Mouse (Mus musculus) limb, embryonic 11.5 days (tissue): ENCODE results near the gene Sema6b. TPM values are rescaled to one million over a fixed set of nuclear protein-coding genes. Genes with fewer than 3 reads are reported as not detected.

Experiments
- ATAC-seq: fragments of 200-750 bp; cut with Nextera tagmentation; 2 replicates; pipeline ENCODE4 v1.8.0; 2017; ENCODE audit warnings: low read depth; ENCODE audit not compliant: insufficient number of reproducible peaks, low FRiP score, low TSS enrichment
- DNase-seq: peaks from one replicate; pipeline ENCODE4 v3.0.0-alpha.2; 2015; ENCODE audit warnings: low spot score
- H3K27ac ChIP-seq: fragments of 300-500 bp; sonication (generic); replicated peaks from 2 replicates; pipeline ENCODE4 v1.5.1; 2014; ENCODE audit warnings: low read depth, mild to moderate bottlenecking, low read length
- H3K27me3 ChIP-seq: fragments of 300-500 bp; sonication (generic); 2 replicates; pipeline ENCODE4 v1.6.1; 2014; ENCODE audit warnings: mild to moderate bottlenecking, low read length, mixed read lengths; ENCODE audit not compliant: control insufficient read depth, insufficient read depth
- H3K36me3 ChIP-seq: fragments of 300-500 bp; sonication (generic); 2 replicates; pipeline ENCODE4 v1.6.1; 2014; ENCODE audit warnings: mild to moderate bottlenecking, low read length, moderate library complexity, mixed read lengths; ENCODE audit not compliant: control insufficient read depth, insufficient read depth
- H3K4me1 ChIP-seq: fragments of 300-500 bp; sonication (generic); 2 replicates; pipeline ENCODE4 v1.6.1; 2014; ENCODE audit warnings: low read length, mixed read lengths; ENCODE audit not compliant: control insufficient read depth, insufficient read depth
- H3K4me2 ChIP-seq: fragments of 300-500 bp; sonication (generic); 2 replicates; pipeline ENCODE4 v1.6.1; 2014; ENCODE audit warnings: low read depth, mild to moderate bottlenecking, moderate library complexity; ENCODE audit not compliant: severe bottlenecking
- H3K4me3 ChIP-seq: fragments of 300-500 bp; sonication (generic); 2 replicates; pipeline ENCODE4 v1.5.1; 2014; ENCODE audit warnings: low read depth, low read length
- H3K9ac ChIP-seq: fragments of 300-500 bp; sonication (generic); 2 replicates; pipeline ENCODE4 v1.6.1; 2014; ENCODE audit warnings: mild to moderate bottlenecking, low read length
- H3K9me3 ChIP-seq: fragments of 300-500 bp; sonication (generic); 2 replicates; pipeline ENCODE4 v1.6.1; 2016; ENCODE audit warnings: low read length; ENCODE audit not compliant: control insufficient read depth
- WGBS: fragments of 180-500 bp; shearing (Covaris S2); extraction: QIAGEN DNeasy Blood & Tissue Kit; methylation state at CpG from one replicate; pipeline ENCODE4 v1.1.7; 2014; 5-methylcytosine and 5-hydroxymethylcytosine counted together
- polyA plus RNA-seq: library from polyadenylated mRNA; unstranded; fragments of >200 nt; fragmentation: Nextera tagmentation; extraction: Ambion mirVana; gene quantifications from 2 replicates; pipeline ENCODE4 v1.2.1, GENCODE M21; 2014

The Sema6b gene
- polyA plus RNA-seq, 1 experiment from 2014 or later, result 0.88 TPM

DNA sequence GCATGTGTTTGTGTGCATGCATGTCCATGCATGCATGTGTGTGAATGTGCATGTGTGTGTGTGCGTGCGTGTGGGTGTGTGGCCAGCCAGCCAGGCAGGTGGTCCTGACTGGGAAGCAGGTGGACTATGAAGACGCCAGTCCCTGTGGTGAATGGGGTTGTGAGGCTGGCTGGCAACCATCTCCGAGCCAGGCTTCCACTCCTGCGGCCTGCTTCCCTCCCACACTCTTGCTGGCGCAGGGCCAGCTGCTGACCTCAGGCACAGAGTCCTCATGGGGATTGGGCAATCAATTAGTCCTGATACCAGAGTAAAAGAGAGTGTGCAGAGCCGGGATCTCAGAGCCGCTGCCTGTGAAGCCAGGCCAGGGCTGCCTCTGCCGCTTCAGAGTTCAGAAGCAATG is 13.5 kb upstream of the Sema6b start:
- peaks cover 24% of the 10 kb centered on the region for H3K27me3 ChIP-seq

DNA sequence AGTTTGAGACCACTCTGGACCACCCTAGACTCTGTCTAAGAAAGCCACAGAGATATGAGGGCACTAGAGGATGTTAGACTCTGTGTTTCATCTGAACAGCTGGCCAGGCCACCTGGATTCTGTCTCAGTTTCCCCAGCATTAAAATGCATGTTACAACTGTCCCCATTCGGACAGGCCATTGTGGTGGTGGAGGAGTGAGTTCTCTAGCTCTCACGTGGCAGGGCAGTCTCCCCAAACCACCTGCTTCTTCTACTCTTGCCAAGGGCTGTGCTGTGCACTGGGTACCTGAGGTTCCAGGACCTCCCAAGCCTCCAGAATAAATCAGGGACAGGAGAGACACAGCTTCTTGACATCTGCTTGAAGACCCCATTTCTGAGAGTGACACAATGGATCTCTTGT is 9.8 kb upstream of the Sema6b start:
- no peak for ATAC-seq
- WGBS, result 49% methylated on average over 2 of the region's 2 CpGs
- no peaks in the 10 kb centered on the region for H3K36me3 ChIP-seq
- no peak for DNase-seq
- no peak overlapping the region for H3K4me3 ChIP-seq
- no peak overlapping the region for H3K27ac ChIP-seq
- H3K4me2 ChIP-seq, result no peak overlapping the region
- H3K4me1 ChIP-seq, result peaks cover 7% of the 10 kb centered on the region; the same call in 1 of the 2 replicates
- H3K9me3 ChIP-seq, result no peaks in the 10 kb centered on the region
- no peak overlapping the region for H3K9ac ChIP-seq
- H3K27me3 ChIP-seq, result peaks cover 53% of the 10 kb centered on the region

More for the DNA sequence above, 13.5 kb upstream of the Sema6b start:
- H3K9me3 ChIP-seq, result no peaks in the 10 kb centered on the region
- 51% methylated on average over 9 of the region's 9 CpGs for WGBS
- no peaks in the 10 kb centered on the region for H3K36me3 ChIP-seq
- DNase-seq (peak; percentile 65), ATAC-seq (0 out of 2 replicates have a peak, but pooled peaks have one; percentile 48)
- H3K4me3 ChIP-seq, result no peak overlapping the region
- peaks cover 7% of the 10 kb centered on the region; the same call in 1 of the 2 replicates for H3K4me1 ChIP-seq
- no peak overlapping the region for H3K4me2 ChIP-seq
- no peak overlapping the region for H3K9ac ChIP-seq
- H3K27ac ChIP-seq, result no peak overlapping the region

DNA sequence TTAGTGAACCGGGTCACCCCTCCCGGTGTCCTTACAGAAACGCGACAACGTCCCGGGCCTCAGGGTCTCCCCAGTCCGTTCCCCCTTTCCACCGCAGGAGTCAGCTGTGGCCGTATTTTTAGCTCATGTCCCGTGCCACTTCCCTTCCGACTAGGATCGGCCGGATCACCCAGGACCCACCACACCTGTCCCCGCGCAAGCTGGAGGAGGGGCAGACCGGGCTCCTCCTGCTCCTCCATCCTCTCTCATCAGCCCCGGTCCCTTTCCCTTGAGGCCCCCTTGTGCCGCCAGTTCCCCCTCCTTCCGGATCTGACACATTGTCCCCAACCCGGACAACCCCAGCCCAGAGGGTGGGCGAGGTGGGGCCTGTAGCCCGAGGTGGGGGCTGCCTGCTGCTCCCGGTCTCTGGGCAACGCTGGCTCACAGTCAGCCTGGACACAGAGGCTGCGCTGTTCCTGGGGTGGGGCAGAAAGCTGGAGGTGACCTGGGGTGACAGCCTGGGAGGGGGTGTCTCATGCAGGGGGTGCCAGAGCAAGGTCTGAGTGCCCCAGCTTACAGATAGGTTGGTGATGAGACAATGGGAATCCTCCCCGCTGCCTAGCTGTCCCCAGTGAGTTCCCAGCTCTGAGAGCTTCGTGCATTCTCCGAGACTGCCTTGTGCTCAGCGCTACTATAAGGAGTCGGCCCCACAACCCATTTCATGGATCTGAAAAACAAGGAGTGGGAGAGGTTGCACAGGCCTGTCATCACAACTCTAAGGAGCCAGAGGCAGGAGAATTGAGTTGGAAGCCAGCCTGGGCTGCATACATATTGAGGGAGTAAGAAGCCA is 8.9 kb upstream of the Sema6b start:
- H3K36me3 ChIP-seq, result no peaks in the 10 kb centered on the region
- ATAC-seq, result no peak
- H3K4me3 ChIP-seq, result peak overlapping the region; percentile 9; the same call in 1 of the 2 replicates
- H3K9ac ChIP-seq, result no peak overlapping the region; the same call in 1 of the 2 replicates
- WGBS, result under 1% methylated on average over 28 of the region's 30 CpGs
- no peaks in the 10 kb centered on the region for H3K9me3 ChIP-seq
- peaks cover 53% of the 10 kb centered on the region for H3K27me3 ChIP-seq
- H3K4me2 ChIP-seq, result peak overlapping the region; percentile 26
- DNase-seq, result no peak
- no peak overlapping the region for H3K27ac ChIP-seq
- peaks cover 7% of the 10 kb centered on the region; the same call in 1 of the 2 replicates for H3K4me1 ChIP-seq

DNA sequence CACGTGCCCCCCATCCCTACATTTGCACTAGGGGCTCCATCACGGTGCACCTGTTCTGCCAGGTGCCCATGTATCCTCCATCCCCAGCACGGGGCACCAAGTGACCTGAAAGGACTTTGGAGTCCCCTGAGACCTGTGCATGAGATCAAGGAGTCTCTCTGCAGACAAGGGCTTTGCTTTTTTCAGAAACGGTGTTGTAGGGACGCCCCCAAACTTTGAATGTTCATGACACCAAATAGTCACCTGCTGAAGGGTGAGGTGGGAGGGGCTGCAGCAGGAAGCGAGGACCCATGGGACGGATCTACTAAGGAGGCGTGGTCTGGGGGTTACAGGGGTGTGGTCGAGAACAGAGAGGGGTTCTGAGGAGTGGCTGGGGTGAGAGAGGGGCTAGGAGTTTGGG is 8.1 kb upstream of the Sema6b start:
- H3K9me3 ChIP-seq, result no peaks in the 10 kb centered on the region
- no peak overlapping the region for H3K4me2 ChIP-seq
- WGBS, result 21% methylated on average over 9 of the region's 9 CpGs
- ATAC-seq (no peak), DNase-seq (no peak)
- no peak overlapping the region for H3K9ac ChIP-seq
- H3K4me1 ChIP-seq, result peaks cover 4% of the 10 kb centered on the region; the same call in 1 of the 2 replicates
- H3K36me3 ChIP-seq, result no peaks in the 10 kb centered on the region
- no peak overlapping the region for H3K27ac ChIP-seq
- peaks cover 59% of the 10 kb centered on the region for H3K27me3 ChIP-seq
- no peak overlapping the region for H3K4me3 ChIP-seq

DNA sequence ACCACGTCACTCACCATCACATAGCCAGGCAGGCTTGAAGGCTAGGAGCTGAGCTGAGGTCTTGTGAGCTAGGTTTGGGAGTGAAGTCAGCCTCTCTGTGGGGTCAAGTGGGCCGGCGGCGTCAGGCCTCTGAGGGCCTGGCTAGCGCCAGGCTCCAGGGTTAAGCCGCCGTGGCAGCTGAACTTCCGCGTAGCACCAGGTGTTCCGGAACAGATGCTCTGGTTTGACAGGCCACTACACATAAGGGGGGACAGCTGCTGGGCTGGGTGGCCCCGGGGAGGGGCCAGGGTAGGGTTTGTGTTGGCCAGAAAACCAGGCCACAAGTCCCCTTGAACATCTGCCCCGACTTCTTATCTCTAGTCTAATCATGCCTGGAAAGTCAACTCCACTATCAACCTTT is 7.3 kb upstream of the Sema6b start:
- no peaks in the 10 kb centered on the region for H3K36me3 ChIP-seq
- peaks cover 5% of the 10 kb centered on the region for H3K4me1 ChIP-seq
- ATAC-seq (no peak), DNase-seq (no peak)
- no peaks in the 10 kb centered on the region for H3K9me3 ChIP-seq
- H3K4me2 ChIP-seq, result no peak overlapping the region
- H3K27ac ChIP-seq, result no peak overlapping the region
- WGBS, result 46% methylated on average over 12 of the region's 12 CpGs
- no peak overlapping the region for H3K4me3 ChIP-seq
- H3K27me3 ChIP-seq, result peaks cover 64% of the 10 kb centered on the region
- H3K9ac ChIP-seq, result no peak overlapping the region

DNA sequence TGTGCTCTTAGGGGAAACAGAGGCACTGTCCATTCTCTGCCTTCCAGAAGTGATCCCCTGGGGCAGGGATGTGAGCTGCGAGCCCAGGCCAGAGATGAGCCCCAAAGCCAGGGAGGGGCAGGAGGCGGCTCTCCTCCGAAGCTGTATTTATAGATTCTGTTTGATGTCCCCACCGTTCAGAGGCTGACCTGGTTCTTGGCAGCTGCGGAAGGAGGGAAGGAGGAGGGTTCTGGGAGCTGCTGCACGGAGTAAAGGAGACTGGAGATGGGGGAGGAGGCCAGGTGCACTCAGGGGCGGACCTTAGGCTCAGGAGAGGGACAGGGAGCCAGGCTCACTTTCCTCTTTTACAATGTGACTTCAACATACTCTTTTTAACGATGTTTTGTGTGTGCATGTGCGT is 6.0 kb upstream of the Sema6b start:
- Histone ChIP-seq H3K4me2 (no peak overlapping the region), H3K4me1 (peaks cover 11% of the 10 kb centered on the region), H3K4me3 (no peak overlapping the region), H3K27ac (no peak overlapping the region), H3K27me3 (peaks cover 77% of the 10 kb centered on the region), H3K36me3 (no peaks in the 10 kb centered on the region), H3K9me3 (no peaks in the 10 kb centered on the region), H3K9ac (no peak overlapping the region)
- ATAC-seq, result no peak
- 12% methylated on average over 9 of the region's 9 CpGs for WGBS
- DNase-seq, result no peak

DNA sequence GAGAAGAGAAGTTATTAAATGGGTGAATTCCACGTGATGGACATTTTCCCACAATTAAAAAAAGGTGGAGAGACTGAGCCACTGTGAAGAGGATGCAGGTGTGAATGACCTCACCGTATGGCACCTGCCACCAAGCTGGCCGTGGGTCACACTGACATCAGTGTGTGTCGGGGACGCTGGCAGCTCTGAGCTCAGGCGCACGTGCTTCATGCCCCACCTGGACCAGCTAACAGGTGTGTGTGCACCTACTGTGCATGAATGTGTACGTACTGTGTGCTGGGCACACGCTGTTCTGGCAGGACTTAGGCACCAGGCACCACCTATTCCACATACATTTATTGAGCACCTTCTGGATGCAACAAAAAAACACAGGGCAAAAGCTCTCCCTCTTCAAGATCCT is 4.4 kb upstream of the Sema6b start:
- Histone ChIP-seq H3K9ac (no peak overlapping the region), H3K9me3 (no peaks in the 10 kb centered on the region), H3K4me2 (no peak overlapping the region), H3K36me3 (no peaks in the 10 kb centered on the region), H3K27me3 (peaks cover 83% of the 10 kb centered on the region), H3K4me3 (no peak overlapping the region), H3K4me1 (peaks cover 11% of the 10 kb centered on the region), H3K27ac (no peak overlapping the region)
- 67% methylated on average over 9 of the region's 9 CpGs for WGBS
- no peak for ATAC-seq
- no peak for DNase-seq

DNA sequence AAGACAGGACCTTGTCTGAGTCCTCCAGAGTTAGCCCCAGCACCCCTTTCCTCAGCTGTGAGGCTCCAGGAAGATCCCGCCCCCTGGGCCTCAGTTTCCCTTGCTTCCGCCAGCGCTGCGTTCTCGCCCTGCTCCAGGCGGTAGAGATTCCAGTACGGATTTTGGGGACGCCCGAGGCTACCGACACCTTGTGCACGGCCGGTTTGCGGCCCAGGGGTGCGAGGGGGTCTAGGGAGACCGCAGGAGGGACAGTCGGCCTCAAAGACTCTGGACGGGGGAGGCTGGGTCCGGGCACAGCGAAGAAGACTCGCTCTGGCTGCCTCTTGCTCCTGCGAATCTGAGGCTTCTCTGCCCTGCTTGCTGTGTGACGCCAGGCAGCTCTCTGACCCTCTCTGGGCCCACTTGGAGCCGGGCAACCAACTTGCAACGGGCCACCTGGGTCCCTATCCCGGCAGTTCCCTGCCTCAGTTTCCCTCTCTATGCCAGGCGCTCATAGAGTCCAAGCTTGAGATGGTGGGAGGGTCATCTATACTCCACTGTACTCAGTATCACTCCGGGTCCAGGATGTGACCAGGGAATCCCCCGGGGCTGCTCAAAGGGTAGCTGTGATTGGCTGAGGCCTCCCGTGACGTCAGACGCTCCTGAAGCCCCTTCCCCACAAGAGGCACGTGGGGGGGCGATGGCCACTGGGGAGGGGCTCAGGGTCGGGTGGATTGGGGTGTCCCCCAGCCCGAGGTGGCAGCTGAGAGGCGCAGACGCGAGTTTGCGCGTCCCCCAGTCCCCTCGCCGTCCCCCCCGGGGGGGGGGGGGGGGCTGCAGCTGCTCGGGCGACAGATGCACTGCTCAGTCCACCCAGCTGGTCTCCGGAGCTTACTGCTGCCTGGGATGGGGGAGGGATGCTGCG is 1.8 kb upstream of the Sema6b start:
- no peak overlapping the region for H3K27ac ChIP-seq
- peak; percentile 68 for DNase-seq
- no peaks in the 10 kb centered on the region for H3K36me3 ChIP-seq
- WGBS, result under 1% methylated on average over 47 of the region's 47 CpGs
- peaks cover 7% of the 10 kb centered on the region for H3K4me1 ChIP-seq
- peak overlapping the region; percentile 39 for H3K4me2 ChIP-seq
- H3K4me3 ChIP-seq, result peak overlapping the region; percentile 31
- peak overlapping the region; percentile 1 for H3K9ac ChIP-seq
- no peaks in the 10 kb centered on the region for H3K9me3 ChIP-seq
- peaks cover 73% of the 10 kb centered on the region for H3K27me3 ChIP-seq
- ATAC-seq, result peak; percentile 44
